Mouse (Mus musculus) liver, adult 2 months (tissue): Measurements from ENCODE around the gene Nap1l4. TPM values are rescaled to one million over a fixed set of nuclear protein-coding genes. Genes with fewer than 3 reads are reported as not detected.

Experiments
- DNase-seq: peaks from one replicate; pipeline ENCODE4 v3.0.0-alpha.2; 2011; ENCODE audit warnings: low read depth, low spot score; ENCODE audit errors: extremely low read depth
- H3K27ac ChIP-seq: fragments of 200-500 bp; replicated peaks from 2 replicates; pipeline ENCODE4 v1.5.1; 2012; ENCODE audit warnings: low read depth, mild to moderate bottlenecking, control low read depth, inconsistent platforms, low read length; ENCODE audit not compliant: insufficient read depth
- H3K27me3 ChIP-seq: fragments of 200-500 bp; 2 replicates; pipeline ENCODE4 v1.6.1; 2012; ENCODE audit warnings: mild to moderate bottlenecking, moderate library complexity, low read length, inconsistent platforms; ENCODE audit not compliant: control insufficient read depth, insufficient read depth
- H3K36me3 ChIP-seq: fragments of 200-500 bp; 2 replicates; pipeline ENCODE4 v1.6.1; 2012; ENCODE audit warnings: low read length, inconsistent platforms; ENCODE audit not compliant: control insufficient read depth, insufficient read depth
- H3K4me1 ChIP-seq: fragments of 200-500 bp; 2 replicates; pipeline ENCODE4 v1.6.1; 2011; ENCODE audit warnings: low read length; ENCODE audit not compliant: control insufficient read depth, insufficient read depth
- H3K4me3 ChIP-seq: fragments of 200-500 bp; 2 replicates; pipeline ENCODE4 v1.5.1; 2011; ENCODE audit warnings: low read depth, mild to moderate bottlenecking, control low read depth, low read length, moderate library complexity; ENCODE audit not compliant: insufficient read depth
- H3K79me2 ChIP-seq: fragments of 200-500 bp; 2 replicates; pipeline ENCODE4 v1.6.1; 2012; ENCODE audit warnings: inconsistent platforms, mild to moderate bottlenecking, low read length, moderate library complexity; ENCODE audit not compliant: control insufficient read depth, insufficient read depth
- H3K9ac ChIP-seq: fragments of 200-500 bp; 2 replicates; pipeline ENCODE4 v1.6.1; 2012; ENCODE audit warnings: low read depth, mild to moderate bottlenecking, control low read depth, inconsistent platforms, low read length
- CTCF ChIP-seq: fragments of 200-500 bp; IDR thresholded peaks from 2 replicates; pipeline ENCODE4 v1.5.1; 2011; ENCODE audit warnings: low read depth, low read length, control low read depth
- POLR2A ChIP-seq: fragments of 200-500 bp; IDR thresholded peaks from 2 replicates; pipeline ENCODE4 v1.6.1; 2011; ENCODE audit warnings: low read length, control low read depth; ENCODE audit not compliant: insufficient read depth; ENCODE audit errors: extremely low read depth
- WGBS: fragments of 180-500 bp; shearing (Covaris S2); methylation state at CpG from one replicate; pipeline ENCODE4 v1.1.7; 2018; 5-methylcytosine and 5-hydroxymethylcytosine counted together
- polyA plus RNA-seq: library from polyadenylated mRNA; depleted of rRNA; stranded (reverse); fragments of >200 nt; gene quantifications from 2 replicates; pipeline ENCODE4 v1.2.3, GENCODE M21; 2012
- total RNA-seq: library from RNA; depleted of rRNA; stranded (reverse); fragments of >200 nt; gene quantifications from 2 replicates; pipeline ENCODE4 v1.2.3, GENCODE M21; 2014

Gene Nap1l4
- total and polyA plus RNA-seq, 2 experiments: 25.7 to 40.7 TPM

DNA sequence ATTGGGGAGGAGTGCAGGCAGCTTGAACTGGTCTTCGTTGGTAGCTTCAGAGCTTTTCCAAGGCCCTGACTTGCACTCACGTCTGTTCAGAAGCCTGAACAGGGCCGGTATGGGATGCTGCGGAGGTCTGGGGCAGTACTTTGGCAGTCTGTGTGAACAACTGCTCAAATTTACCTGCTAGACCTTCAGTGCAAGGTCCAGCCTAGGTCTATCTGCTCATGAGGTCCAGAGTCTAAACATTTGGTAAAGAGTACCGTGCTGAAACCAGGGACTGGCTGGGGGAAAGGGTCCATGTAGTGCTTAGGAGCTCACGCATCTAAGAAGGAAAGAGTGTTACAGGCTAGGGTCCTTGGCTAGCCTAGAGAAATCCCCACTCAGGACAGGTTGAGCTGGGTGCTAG is 59.2 kb downstream of the Nap1l4 start:
- H3K4me3 ChIP-seq: no peak overlapping the region
- H3K9ac ChIP-seq: no peak overlapping the region
- no peaks in the 10 kb centered on the region for H3K36me3 ChIP-seq
- TF ChIP-seq POLR2A (no peak), CTCF (no peak)
- 34% methylated on average over 6 of the region's 6 CpGs for WGBS
- H3K79me2 ChIP-seq: no peaks in the 10 kb centered on the region
- no peak overlapping the region for H3K27ac ChIP-seq
- H3K4me1 ChIP-seq: no peaks in the 10 kb centered on the region
- H3K27me3 ChIP-seq: no peaks in the 10 kb centered on the region
- DNase-seq: peak; percentile 30

DNA sequence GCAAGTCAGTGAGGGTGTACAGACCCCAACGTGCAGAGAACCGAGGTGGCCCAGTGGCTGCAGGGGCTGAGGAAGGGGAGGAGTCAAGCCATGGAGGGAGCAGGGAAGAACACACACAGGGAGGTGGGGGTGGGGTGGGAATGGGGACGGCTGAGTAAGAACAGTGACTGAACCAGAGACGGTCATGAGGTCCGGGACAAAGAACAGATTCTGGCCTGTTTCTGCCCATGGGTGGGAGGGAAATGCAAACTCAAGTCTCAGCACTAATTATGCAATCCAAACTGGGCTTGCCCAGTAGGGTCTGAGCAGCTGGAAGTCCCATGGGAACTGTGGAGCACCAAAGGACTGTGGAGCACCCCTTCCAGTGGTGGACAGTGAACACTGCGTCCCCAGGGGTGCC is 66.4 kb downstream of the Nap1l4 start:
- no peak for TF ChIP-seq CTCF
- TF ChIP-seq POLR2A: no peak
- no peak for DNase-seq
- H3K36me3 ChIP-seq: no peaks in the 10 kb centered on the region
- H3K4me1 ChIP-seq: no peaks in the 10 kb centered on the region
- H3K27ac ChIP-seq: no peak overlapping the region
- no peak overlapping the region for H3K4me3 ChIP-seq
- no peaks in the 10 kb centered on the region for H3K79me2 ChIP-seq
- WGBS: 26% methylated on average over 6 of the region's 6 CpGs
- no peaks in the 10 kb centered on the region for H3K27me3 ChIP-seq
- H3K9ac ChIP-seq: no peak overlapping the region

DNA sequence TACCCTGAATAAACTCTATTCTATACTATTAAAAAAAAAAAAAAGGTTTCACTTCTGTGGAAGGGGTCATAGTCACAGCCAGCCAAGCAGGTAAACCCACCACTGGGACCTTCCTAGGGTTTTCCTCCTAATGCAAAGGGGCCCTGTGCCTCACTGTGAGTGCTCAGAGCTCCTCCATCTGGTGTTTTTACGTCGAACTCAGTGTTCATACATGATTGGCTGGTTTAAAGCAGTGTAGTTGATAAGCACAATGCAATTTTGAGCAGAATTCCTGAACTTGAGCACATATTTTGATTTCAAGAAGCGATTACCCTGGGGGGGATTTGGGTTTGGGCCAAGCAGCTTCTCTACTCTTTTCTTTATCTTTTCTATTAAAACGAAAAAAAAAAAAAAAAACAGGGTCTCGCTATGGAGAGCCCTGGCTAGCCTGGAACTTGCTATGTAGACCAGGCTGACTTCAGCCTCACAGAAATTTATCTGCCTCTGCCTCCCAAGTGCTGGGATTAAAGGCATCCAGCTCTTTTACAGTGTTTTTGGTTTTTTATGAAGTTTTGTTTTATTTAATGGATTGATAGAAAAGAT is 67.0 kb downstream of the Nap1l4 start:
- no peaks in the 10 kb centered on the region for H3K27me3 ChIP-seq
- no peak for DNase-seq
- no peak overlapping the region for H3K4me3 ChIP-seq
- H3K4me1 ChIP-seq: peaks cover 6% of the 10 kb centered on the region
- H3K79me2 ChIP-seq: no peaks in the 10 kb centered on the region
- TF ChIP-seq CTCF: no peak
- no peak for TF ChIP-seq POLR2A
- no peaks in the 10 kb centered on the region for H3K36me3 ChIP-seq
- H3K9ac ChIP-seq: no peak overlapping the region
- 67% methylated on average over 5 of the region's 5 CpGs for whole genome bisulfite sequencing
- H3K27ac ChIP-seq: no peak overlapping the region

DNA sequence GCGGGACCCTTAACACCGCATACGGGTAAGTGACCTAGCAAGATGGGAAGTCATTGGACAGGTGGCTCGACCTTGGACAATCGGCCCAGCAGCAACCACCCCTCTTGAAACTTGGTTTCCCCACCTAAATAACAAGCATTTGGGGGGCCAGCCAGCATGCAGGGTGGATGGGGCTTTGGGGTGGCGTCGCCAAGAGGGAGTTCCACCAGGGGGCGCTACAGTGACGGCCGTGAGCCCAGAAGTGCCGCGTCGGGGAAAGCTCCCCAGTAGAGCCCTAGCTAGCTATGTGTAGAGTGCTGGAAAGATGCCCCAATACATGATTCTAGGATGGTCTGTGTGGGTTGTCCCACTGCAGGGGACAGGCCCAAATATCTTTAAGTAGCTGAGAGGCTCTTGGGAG is 68.4 kb downstream of the Nap1l4 start:
- Histone ChIP-seq H3K4me1 (peaks cover 18% of the 10 kb centered on the region), H3K36me3 (no peaks in the 10 kb centered on the region), H3K9ac (no peak overlapping the region), H3K27me3 (no peaks in the 10 kb centered on the region), H3K27ac (no peak overlapping the region), H3K4me3 (no peak overlapping the region), H3K79me2 (no peaks in the 10 kb centered on the region)
- TF ChIP-seq CTCF: peak; percentile 82
- TF ChIP-seq POLR2A: no peak
- DNase-seq: no peak
- 33% methylated on average over 13 of the region's 13 CpGs for WGBS

DNA sequence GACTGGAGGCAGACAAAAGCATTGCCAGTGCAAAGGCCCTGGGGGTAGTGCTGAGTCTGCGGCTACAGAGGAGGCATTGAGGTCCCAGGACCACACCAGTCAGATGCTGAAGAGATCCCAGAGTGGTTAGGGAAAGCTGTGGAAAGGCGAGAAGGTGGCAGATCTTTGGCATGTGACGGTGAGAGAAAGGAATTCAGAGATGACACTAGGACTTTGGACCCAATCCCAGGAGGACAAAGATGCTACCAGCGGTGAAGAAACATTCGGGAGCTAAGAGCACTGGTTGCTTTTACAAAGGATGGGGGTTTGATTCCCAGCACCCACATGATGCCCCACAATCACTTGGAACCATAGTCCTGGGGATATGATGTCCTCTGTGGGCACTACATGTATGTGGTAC is 71.1 kb downstream of the Nap1l4 start:
- DNase-seq: peak; percentile 60
- 44% methylated on average over 5 of the region's 5 CpGs for WGBS
- Histone ChIP-seq H3K27ac (no peak overlapping the region), H3K4me3 (no peak overlapping the region), H3K4me1 (peaks cover 30% of the 10 kb centered on the region), H3K27me3 (no peaks in the 10 kb centered on the region), H3K9ac (no peak overlapping the region), H3K79me2 (no peaks in the 10 kb centered on the region), H3K36me3 (no peaks in the 10 kb centered on the region)
- TF ChIP-seq POLR2A (no peak), CTCF (no peak)

DNA sequence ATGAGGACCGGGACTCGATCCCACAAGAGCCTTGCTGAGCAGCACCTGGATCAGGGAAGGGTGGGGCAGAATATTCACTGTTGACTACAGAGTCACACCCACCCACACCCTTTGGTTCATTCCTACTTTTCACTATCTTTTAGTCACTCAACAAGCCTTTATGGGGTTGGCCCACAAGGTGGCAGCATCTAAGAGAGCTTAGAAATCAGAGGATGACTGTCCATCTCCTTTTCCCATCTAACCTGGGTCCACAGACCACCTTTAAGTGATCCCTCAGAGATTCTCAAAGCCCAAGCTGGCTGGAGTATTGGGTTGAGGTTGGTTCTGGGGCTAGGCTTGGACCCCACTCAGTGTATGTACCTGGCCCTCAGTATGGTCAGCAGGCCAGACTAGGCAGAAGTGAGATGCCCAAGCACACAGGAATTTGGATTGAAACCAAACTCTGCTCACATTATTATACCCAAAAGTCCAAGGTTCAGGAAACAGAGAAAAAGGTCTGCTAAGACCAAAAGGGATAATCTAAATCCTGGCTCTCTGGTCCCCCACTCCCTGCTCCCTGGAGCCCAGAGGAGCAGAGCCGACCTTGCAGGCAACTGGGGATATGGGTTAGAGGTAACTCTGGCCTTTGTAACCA is 72.1 kb downstream of the Nap1l4 start:
- 73% methylated on average over 3 of the region's 3 CpGs for WGBS
- H3K4me1 ChIP-seq: peaks cover 30% of the 10 kb centered on the region
- H3K27ac ChIP-seq: no peak overlapping the region
- H3K36me3 ChIP-seq: no peaks in the 10 kb centered on the region
- peak; percentile 68 for DNase-seq
- no peaks in the 10 kb centered on the region for H3K79me2 ChIP-seq
- H3K27me3 ChIP-seq: no peaks in the 10 kb centered on the region
- H3K4me3 ChIP-seq: no peak overlapping the region
- TF ChIP-seq CTCF: peak; percentile 23
- TF ChIP-seq POLR2A: no peak
- H3K9ac ChIP-seq: no peak overlapping the region
